Mouse (Mus musculus) mesoderm, embryonic 11.5 days (tissue): ENCODE measurements around the gene Nrarp.

Experiments
- DNase-seq: peaks from one replicate; pipeline ENCODE4 v3.0.0-alpha.2; 2012; ENCODE audit warnings: low read depth, low spot score

Nrarp gene

DNA sequence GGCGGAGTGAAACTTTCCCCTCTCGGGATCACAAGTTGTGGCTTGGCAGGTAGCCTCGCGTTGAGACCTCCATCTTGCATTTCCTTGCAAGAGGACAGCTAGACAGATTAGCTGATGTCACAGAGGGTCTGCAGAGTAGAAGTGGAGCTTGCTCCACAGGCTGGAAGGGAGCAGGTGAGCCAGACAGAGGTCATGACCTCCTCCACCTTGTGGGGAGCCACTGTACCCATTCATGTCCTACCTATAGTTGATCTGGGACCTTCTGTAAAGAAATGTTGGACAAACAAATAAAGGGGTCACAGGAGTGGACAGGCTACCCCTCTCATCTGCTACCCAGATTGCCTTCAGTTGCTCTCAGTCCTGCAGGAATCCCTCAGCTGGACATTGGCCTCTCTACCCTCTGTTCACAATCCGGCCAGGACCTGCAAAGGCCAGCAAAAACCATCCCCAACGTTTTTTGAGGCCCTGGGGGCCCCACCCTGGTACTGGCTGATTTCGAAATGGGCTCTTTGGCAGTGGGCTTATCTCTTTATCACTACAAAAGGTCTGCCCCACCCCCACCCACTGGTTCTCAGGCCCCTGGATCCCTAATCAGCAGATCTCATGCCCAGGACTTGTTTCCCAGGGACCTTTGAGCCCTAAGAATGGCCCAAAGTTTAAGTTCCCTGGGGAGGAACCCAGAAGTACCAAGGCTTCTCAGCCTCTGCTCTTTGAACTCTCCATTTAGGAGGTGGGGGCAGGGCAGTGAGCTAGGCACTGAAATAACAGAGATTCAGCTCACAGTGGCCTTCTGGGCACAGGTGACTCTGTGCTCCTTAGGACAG lies 5.5 kb upstream of the Nrarp start:
- no peak for DNase-seq

DNA sequence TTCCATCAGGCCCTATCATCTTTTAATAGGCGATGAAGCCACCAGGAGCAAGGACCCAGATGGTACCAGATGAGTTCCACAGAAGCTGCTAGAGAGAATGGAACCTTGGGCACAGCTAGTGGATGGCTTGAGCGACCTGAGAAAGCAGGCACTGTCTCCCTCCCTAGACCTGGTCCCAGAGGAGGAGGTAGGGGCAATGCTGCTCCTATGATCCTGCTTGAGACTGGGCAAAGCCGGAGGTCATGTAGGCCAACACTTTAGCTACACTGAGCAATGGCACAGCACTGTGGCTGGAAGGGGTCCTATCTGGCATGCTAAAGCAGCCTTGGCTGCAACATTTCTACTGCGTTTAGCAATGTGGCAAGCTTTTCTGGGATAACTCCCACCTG lies 4.9 kb upstream of the Nrarp start:
- no peak for DNase-seq

DNA sequence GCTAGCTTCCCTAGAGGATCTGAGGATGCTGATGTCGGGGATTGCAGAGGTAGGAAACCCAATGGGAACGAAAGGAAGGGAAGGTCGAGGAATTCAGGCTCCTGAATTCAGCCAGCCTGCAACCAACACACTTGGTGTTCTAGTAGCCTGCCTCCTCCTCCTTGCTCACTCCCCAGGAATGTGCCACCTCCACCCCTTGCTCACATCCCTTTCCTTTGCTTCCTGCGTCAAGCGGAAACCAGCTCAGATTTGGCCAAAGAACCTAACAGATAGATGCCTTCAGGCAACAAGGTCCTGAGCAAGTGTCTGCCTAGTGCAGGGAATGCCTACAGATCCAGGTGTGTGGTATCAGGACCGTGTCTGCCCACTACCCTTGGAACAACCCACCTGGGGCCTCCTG lies 4.0 kb upstream of the Nrarp start:
- DNase-seq: no peak

DNA sequence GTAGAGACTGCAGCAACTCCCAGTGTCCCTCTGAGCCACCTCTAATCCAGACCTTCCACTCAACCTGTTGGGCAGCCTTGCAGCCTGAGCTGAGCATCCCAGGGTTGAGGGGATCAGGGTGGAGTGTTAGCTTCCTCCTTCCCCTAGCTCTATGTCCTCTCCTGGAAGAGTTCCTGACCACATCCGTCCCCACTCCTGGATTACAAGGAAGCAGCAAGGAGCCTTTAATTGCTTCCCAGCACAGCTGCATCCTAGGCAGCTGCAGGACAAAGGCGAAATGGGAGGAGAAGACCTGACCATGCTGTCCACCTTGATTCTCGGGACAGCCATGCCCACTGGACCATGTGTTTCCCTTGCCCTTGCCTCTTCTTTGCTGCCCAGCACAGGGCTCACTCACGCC lies 3.5 kb upstream of the Nrarp start:
- DNase-seq: no peak

DNA sequence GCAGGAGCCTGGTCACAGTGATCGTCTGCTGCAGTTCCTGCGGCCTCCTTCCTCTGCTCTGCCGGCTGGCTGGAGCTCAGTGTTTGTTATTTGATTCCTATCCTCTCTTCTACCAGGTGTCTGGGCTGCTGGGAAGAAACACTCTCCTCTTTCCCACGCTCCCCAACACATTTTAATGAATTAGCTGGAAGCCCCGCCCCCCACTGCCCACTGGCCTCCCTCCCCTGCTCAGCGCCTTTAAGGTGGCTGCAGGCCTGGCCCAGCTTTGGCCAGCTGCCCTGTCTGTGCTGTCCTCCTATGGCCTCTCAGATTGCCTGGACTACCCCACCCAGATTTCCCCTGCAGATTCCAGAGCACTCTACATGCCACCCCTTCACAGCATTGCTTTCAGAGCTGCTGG lies 2.9 kb upstream of the Nrarp start:
- DNase-seq: peak; percentile 59

DNA sequence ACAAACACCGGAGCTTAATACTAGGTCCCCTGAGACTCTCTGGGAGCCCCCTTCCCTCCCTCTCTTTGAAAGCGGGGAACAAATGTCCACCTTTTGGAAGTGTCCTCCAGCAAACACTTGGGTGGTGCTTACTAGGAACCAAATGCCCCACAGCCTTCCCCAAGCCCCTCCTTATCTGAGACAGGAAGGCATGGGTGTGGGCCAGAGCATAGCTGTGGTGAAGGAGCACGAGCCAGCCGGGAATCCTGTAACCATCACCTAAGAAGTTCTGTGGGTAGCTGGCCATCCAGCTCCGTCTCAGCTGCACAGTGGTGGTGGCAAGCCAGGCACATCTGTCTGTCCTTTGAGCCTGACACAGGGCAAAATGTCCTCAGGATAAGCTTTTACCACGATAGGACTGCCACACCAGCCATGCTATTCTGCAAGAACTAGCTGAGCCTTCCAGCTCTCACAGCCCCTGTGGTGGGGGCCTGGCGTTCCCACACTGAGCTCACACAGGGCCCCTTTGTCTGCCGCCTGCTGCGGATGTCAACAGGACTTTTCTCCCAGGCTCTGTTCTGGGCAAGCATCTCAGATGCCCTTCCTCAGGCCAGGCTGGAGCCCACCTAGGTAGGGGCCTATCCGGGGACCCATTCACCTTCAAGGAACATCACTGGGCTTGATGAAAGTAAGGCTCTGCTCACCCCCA lies 2.1 kb upstream of the Nrarp start:
- DNase-seq: no peak

DNA sequence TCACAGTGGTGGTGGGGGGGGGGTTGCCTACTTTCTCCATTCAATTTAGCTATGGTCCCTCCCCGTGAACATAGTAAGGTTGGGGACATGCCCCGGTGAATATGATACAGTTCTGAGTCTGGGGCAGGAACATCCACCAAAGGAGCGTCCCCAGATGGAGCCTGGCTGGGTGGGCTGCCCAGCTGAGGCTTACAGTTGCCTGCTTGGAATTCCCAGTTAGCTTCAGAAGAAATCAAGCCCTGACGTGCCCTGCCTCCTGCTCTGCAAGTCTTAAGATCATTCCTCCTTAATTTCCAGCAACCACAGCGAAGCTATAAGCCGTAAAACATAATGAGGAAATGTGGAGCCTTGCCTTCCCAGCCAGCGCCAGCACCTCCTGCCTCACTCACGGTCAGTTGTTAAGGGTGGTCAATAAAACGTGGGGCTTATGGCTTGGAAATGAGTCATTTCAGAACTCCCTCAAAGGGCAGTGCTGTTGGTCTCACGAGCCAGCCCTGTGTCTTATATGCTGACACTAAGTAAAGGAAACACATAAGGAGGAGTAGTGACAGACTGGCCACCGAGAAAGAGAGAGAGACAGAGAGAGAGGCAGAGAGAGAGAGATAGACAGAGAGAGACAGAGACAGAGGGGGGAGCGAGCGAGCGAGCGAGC lies 866 bp upstream of the Nrarp start:
- no peak for DNase-seq

DNA sequence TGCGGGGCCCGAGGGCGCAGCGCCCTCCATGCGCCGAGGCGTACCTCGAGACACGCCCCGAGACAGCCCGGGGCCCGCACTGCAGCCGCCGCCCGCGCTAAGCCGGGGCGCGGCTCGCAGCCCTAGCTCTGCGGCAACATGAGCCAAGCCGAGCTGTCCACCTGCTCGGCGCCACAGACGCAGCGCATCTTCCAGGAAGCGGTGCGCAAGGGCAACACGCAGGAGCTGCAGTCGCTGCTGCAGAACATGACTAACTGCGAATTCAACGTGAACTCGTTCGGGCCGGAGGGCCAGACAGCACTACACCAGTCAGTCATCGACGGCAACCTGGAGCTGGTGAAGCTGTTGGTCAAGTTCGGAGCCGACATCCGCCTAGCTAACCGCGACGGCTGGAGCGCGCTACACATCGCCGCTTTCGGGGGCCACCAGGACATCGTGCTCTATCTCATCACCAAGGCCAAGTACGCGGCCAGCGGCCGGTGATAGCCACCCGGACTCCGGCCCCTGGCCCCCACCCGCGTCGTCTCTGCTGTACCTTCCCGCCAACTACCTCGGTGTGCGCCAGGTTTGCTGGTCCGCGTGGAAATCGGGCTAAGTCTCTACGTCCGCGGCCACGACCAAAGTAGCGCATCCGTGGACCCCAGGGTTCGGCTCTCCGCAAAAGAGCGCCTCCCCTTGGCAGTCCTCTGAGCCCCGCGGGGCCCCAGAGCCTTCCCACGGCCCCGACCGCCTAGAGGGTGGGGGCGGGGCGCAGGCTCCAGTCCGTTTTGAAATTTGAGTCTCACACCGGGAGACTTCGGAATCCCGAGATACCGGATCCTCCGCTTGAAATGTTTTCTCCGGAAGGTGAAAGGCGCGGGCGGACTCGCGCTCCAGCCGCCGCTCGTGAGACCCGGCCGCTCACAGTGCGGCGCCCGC lies 674 bp downstream of the Nrarp start:
- peak; percentile 64 for DNase-seq

DNA sequence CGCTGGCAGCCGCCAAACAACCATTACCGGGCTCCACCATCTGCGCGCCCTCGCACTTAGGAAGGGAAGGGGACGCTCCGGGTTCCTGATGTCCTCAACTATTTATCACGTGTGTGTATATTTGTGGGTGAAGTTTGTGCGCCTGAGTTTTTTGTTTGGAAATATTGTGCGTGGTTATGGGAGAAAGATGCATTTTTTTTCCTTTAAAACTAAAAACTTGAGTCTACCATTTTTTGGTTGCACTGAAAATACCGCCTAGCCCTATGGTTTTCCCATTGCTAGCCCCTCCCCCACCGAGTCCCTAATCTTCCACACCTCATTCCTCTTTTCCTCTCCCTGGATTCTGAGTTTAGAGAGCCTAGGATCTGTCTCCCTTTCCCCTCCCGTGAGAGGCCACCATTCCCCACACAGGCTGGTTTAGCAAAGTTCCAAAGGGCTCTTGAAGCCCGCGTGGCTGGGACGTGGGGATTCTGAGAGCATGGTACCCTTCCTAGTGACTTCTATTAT lies 1.4 kb downstream of the Nrarp start:
- DNase-seq: no peak

DNA sequence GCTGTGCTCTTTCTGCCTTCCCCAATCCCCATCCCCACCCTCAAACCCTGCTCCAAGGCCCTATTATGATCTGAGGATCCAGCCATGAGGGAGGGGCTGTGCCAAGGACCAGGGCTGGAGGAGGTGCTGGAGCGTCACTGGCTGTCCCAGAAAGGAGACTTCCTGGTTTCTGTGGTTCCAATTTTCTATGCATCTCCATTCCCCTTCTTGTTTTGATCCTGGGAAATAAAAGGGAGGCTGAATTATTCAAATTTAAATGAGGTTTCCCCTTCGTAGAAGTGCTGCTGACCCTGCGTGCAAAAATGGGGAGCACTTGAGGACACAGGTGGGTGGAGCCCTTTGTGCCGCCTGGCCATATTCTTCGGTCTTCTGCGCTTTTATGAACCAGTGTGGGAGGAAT lies 2.1 kb downstream of the Nrarp start:
- DNase-seq: no peak

DNA sequence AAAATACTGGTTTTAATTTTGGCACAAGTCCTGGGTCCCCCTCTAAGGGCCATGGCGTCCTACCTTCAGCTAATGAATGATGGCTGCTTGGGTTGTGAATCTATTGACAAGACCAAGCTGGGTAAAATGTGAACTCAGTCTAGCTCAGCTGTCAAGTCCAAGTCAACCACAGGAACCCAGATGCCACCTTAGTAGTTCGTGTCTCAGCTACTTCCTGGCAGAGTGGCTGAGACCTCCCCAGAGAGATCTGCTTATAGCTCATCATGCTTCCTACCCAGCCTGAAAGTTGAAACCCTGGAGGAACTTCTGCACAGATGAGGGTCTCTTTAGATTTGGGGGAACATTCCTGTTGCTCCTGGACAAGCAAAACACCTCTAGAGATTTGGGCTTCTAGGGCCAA lies 2.8 kb downstream of the Nrarp start:
- DNase-seq: no peak

DNA sequence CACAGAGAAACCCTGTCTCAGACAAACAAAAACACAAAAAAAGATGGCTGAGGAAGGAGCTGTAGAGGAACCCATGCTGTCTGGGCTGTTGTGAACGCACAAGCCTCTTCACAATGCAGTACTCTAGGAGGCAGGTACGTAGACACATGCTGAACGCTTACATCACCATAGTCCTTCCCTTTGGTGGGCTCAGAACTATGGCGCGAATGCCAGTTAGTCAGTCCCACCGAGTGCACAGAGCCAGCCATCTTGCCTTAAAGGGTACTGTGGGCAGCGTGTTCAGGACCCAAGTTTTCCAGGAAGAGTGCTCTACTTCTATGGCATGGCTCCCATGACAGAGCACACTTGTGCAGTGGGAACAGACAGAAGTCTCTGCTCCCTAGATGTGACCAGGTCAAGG lies 3.9 kb downstream of the Nrarp start:
- no peak for DNase-seq

DNA sequence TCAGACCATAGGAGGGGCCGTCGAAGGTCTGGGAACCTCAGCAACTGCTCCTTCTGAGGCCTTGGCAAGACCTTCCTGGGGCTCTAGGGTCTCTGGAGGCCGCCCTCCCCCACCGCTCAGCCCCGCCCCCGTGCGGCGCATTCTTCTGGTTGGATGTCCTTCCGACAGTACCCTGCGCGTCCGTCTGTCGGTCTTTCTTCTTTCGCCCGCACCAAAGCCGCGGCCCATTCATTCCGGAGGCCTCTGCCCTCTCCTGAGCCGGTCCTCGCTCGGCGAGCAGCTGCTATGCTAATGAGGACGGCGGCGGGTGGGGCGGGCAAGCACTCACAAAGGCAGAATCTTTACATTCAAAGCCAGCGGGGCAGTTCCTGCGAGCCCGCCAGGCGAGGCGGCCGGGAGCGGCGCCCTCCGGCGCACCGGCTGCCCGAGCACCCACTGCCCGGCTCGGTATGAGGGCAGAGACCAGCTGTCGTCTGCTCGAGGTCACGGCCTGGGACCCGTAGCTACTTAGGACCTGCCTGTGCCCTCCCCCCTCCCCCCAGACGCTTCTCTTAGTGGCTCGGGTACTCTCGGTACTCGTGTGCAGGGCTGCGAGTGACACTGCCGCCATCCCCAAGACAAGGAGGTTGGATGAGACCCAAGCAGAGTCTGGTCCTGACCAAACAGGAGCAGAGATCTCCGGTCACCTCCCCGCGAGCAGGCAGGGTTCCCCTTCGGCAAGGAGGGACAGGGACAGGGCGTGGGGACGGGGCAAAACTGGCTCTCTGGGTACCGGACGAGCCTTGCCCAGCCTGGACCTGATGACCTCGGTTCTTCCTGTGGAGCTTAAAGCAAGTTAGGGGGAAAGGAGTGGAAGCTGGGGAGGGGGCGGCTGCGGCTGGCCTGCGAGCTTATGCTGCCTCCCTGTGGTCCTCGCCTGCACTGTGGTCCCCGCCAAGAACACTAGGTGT lies 5.3 kb downstream of the Nrarp start:
- peak; percentile 90 for DNase-seq

DNA sequence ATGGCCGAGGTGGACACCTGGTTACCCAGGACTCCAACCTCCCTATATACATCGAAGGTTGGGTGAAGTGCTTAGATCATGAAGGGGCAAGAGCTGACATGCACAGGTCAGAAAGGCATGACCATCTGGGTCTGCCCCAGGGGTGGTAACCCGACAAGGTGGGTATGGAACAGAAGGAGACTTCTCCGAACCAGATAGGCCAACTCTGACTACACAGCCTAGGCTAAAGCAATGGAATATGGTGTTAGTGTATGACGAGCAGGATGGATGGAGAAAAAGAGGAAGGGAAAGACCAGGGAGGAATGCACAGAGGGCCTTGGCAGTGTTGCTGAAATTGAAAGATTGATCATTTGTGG lies 6.0 kb downstream of the Nrarp start:
- no peak for DNase-seq

DNA sequence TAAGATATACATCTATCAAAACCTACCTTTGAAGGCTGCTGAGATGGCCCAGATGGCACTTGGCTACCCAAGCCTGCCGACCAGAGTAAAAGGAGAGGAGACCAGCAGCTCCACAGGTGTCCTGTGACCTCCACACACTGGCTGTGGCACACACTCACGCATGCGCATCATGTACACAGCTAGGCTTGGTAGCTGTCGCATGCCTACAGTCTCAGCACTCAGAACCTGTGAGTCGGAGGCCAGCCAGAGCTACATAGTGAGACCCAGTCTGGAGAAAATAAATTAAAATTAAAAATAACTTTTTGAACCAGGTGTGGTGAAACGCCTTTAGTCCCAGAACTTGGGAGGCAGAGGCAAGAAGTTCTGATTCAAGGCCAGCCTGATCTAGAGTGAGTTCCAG lies 7.3 kb downstream of the Nrarp start:
- no peak for DNase-seq

DNA sequence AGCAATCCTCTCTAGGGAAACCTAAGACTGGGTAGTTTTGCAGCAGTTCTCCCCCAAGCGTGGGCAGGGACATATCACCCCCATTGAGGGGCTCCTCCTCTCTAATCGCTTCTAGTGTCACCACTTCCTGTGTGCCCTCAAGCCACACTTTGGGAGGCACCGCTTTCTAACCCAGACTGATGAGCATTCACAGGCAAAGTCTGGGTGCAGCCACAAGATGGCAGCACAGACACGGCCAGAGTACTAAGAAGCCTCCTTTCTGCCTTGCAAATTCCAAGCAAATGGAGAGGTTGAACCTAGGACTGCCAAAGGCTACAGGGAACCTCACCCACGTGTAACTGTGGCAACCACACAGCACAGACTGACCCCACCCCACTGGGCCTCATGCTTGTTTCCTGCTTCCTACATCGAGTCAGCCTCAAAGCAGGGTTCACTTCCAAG lies 12.8 kb downstream of the Nrarp start:
- DNase-seq: peak; percentile 91

DNA sequence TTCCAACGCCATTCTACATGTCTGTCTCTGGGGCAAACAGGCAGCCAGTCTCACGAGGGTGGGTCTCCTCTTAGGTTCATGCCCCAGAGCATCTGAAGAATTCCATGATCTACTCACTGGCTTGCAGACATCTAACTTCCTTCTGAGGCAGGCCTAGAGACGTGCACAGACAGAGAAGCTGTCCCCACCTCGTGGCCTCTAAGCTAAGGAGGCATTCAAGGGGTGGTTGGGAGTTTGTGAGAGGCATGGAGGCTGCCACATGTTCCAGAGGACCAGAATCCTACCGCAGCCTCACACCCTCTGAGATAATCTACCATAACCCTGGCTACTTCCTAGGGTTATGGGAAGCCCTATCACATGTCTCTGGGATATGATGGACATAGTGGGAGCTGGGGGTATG lies 13.4 kb downstream of the Nrarp start:
- DNase-seq: no peak

DNA sequence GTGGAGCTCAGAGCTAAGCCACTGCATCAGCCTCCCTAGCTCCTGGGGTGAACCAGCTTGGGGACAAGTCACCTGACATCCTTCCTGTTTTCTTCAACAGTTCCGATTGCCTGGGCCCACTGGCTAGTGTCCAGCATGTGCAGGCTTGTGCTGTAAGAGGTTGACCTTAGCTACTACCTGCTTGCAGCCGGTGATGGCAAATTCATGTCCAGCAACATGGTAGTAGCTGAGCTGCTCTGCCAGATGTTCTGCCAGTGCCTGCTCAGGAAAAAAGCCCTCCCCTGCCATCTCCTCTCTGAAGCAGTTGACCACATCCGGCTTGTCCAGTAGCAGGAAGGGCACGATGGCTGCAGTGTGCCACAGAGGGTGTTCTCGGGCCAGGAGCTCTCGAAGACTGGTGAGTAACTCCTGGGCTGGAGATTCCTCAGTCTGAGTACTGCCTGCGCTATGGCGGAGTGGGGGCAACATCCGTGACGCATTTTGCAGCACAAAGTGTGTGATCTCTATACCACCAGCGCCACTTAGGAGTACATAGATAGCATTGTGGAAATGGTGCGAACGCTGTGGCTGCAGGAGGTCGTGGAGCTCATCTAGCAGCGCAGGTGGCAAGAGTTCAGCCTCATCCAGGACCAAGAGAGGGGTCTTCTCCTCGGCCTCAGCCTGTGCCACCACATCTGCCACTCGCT lies 14.1 kb downstream of the Nrarp start:
- DNase-seq: no peak

DNA sequence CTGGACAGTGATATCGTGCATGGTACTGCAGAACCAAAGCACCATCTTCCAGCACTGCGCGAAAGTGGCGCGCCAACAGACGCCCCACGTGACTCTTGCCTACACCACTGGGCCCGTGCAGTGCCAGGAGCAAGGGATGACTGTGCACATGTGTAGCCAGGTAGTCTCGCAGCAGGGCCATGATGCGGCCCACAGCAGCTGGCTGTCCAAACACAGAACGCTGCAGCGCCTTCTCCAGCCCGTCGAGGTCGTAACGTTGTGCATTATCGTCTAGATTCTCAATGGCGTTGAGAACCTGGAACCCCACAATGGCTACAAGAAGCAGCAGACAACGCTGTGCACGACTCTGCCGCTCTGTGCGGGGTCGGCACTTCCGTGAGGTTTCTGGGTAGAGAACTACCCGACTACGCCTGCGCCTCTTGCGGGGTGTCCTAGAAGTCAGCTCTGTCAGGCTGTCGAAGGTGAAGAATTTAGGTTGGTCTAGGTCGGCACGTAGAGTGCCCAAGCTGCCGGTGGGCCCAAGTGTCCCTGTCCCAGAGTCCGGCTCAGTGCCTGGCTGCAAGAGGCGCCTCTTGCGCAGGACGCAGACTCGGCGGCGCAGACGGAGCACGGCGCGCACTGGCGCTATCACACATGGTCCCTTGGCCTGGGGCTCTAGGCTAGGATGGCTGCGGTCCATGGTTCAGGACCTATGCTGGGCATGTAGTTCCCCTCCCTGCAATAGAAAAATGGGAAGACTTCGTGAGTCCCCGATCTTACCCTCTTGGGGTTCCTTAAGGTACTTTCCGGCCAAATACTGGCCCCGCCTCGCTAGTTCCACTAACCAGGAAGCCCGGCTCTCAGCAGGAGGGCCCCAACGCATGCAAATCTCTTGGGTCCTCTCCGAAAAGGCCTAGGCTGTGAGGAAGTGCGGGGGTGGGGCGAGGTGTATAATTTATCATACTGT lies 14.9 kb downstream of the Nrarp start:
- DNase-seq: no peak
